Mouse (Mus musculus) midbrain, embryonic 16.5 days (tissue): ENCODE measurements around the gene Auh. TPM values are rescaled to one million over a fixed set of nuclear protein-coding genes. Genes with fewer than 3 reads are reported as not detected.

Experiments
- ATAC-seq: fragments of 200-750 bp; cut with Nextera tagmentation; 2 replicates; pipeline ENCODE4 v1.8.0; 2017; ENCODE audit warnings: moderate TSS enrichment
- H3K27ac ChIP-seq: fragments of 300-500 bp; sonication (generic); 2 replicates; pipeline ENCODE4 v1.5.1; 2014; ENCODE audit warnings: mild to moderate bottlenecking, low read length, mixed read lengths
- H3K27me3 ChIP-seq: fragments of 300-500 bp; sonication (generic); 2 replicates; pipeline ENCODE4 v1.6.1; 2014; ENCODE audit warnings: low read depth, low read length, mixed read lengths; ENCODE audit not compliant: control insufficient read depth, insufficient read depth
- H3K36me3 ChIP-seq: fragments of 300-500 bp; sonication (generic); 2 replicates; pipeline ENCODE4 v1.6.1; 2014; ENCODE audit warnings: mild to moderate bottlenecking, low read length, moderate library complexity, mixed read lengths; ENCODE audit not compliant: control insufficient read depth, insufficient read depth
- H3K4me1 ChIP-seq: fragments of 300-500 bp; sonication (generic); 2 replicates; pipeline ENCODE4 v1.6.1; 2014; ENCODE audit warnings: mild to moderate bottlenecking, low read length, mixed read lengths; ENCODE audit not compliant: control insufficient read depth, insufficient read depth
- H3K4me2 ChIP-seq: fragments of 300-500 bp; sonication (generic); 2 replicates; pipeline ENCODE4 v1.6.1; 2014; ENCODE audit warnings: mild to moderate bottlenecking, low read length, mixed read lengths
- H3K4me3 ChIP-seq: fragments of 300-500 bp; sonication (generic); 2 replicates; pipeline ENCODE4 v1.5.1; 2014; ENCODE audit warnings: low read depth, mild to moderate bottlenecking, low read length, moderate library complexity, mixed read lengths
- H3K9ac ChIP-seq: fragments of 300-500 bp; sonication (generic); 2 replicates; pipeline ENCODE4 v1.6.1; 2014; ENCODE audit warnings: low read depth, low read length, mixed read lengths
- H3K9me3 ChIP-seq: fragments of 300-500 bp; sonication (generic); replicated peaks from 2 replicates; pipeline ENCODE4 v1.6.1; 2014; ENCODE audit warnings: mild to moderate bottlenecking, low read length, mixed read lengths; ENCODE audit not compliant: control insufficient read depth, poor library complexity, severe bottlenecking
- WGBS: fragments of 180-500 bp; shearing (Covaris S2); extraction: QIAGEN DNeasy Blood & Tissue Kit; methylation state at CpG from one replicate; pipeline ENCODE4 v1.1.7; 2014; 5-methylcytosine and 5-hydroxymethylcytosine counted together
- polyA plus RNA-seq: library from polyadenylated mRNA; unstranded; fragments of >200 nt; fragmentation: Nextera tagmentation; extraction: Ambion mirVana; gene quantifications from 2 replicates; pipeline ENCODE4 v1.2.1, GENCODE M21; 2015

The Auh gene
- polyA plus RNA-seq, 1 experiment from 2014 or later, result 59.6 TPM

- Histone ChIP-seq H3K9me3 (no peaks in the 10 kb centered on the region), H3K27me3 (no peaks in the 10 kb centered on the region), H3K27ac (no peak overlapping the region), H3K4me3 (no peak overlapping the region), H3K9ac (no peak overlapping the region), H3K36me3 (peaks cover 10% of the 10 kb centered on the region), H3K4me1 (peaks cover 23% of the 10 kb centered on the region), H3K4me2 (no peak overlapping the region)
- ATAC-seq, result no peak
- WGBS, result 90% methylated on average over 3 of the region's 3 CpGs
Observed at GRCm38 (mm10) chr13:52972626-52973025, 43.1 kb upstream of the Auh start.

- H3K9ac ChIP-seq, result no peak overlapping the region
- 88% methylated on average over 6 of the region's 6 CpGs for WGBS
- ATAC-seq, result no peak
- peaks cover 22% of the 10 kb centered on the region for H3K36me3 ChIP-seq
- H3K27me3 ChIP-seq, result no peaks in the 10 kb centered on the region
- no peaks in the 10 kb centered on the region for H3K9me3 ChIP-seq
- no peak overlapping the region for H3K4me3 ChIP-seq
- no peak overlapping the region for H3K4me2 ChIP-seq
- no peak overlapping the region for H3K27ac ChIP-seq
- peaks cover 6% of the 10 kb centered on the region for H3K4me1 ChIP-seq
Observed at GRCm38 (mm10) chr13:52970876-52971275, 41.4 kb upstream of the Auh start.

- no peaks in the 10 kb centered on the region for H3K4me1 ChIP-seq
- no peak overlapping the region for H3K9ac ChIP-seq
- ATAC-seq, result no peak
- no peak overlapping the region for H3K4me2 ChIP-seq
- 95% methylated on average over 4 of the region's 4 CpGs for WGBS
- H3K27me3 ChIP-seq, result no peaks in the 10 kb centered on the region
- no peak overlapping the region for H3K4me3 ChIP-seq
- H3K9me3 ChIP-seq, result no peaks in the 10 kb centered on the region
- no peak overlapping the region for H3K27ac ChIP-seq
- peaks cover 18% of the 10 kb centered on the region for H3K36me3 ChIP-seq
Observed at GRCm38 (mm10) chr13:52962922-52963321, 33.4 kb upstream of the Auh start.

DNA sequence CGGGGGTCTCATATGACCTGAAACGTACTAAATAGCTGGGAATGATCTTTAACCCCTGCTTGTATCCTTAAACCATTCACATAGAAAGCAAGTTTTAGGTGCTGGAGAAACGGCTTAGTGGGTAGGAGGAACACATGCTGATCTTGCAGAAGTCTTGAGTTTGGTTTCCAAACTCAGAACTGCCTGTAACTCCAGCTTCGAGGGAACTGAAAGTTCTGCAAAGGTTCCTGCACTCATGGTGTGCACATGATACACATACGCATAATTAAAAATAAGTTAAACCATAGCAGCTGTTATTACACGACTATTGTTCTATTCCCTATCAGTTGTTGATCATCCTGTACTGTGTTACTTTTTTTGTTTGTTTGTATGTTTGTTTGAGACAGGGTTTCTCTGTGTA is 32.9 kb upstream of the Auh start:
- WGBS, result 90% methylated on average over 6 of the region's 6 CpGs
- H3K9ac ChIP-seq, result no peak overlapping the region
- peaks cover 12% of the 10 kb centered on the region for H3K36me3 ChIP-seq
- H3K4me1 ChIP-seq, result no peaks in the 10 kb centered on the region
- H3K4me3 ChIP-seq, result no peak overlapping the region
- no peak for ATAC-seq
- no peak overlapping the region for H3K27ac ChIP-seq
- no peaks in the 10 kb centered on the region for H3K9me3 ChIP-seq
- H3K27me3 ChIP-seq, result no peaks in the 10 kb centered on the region
- H3K4me2 ChIP-seq, result no peak overlapping the region

DNA sequence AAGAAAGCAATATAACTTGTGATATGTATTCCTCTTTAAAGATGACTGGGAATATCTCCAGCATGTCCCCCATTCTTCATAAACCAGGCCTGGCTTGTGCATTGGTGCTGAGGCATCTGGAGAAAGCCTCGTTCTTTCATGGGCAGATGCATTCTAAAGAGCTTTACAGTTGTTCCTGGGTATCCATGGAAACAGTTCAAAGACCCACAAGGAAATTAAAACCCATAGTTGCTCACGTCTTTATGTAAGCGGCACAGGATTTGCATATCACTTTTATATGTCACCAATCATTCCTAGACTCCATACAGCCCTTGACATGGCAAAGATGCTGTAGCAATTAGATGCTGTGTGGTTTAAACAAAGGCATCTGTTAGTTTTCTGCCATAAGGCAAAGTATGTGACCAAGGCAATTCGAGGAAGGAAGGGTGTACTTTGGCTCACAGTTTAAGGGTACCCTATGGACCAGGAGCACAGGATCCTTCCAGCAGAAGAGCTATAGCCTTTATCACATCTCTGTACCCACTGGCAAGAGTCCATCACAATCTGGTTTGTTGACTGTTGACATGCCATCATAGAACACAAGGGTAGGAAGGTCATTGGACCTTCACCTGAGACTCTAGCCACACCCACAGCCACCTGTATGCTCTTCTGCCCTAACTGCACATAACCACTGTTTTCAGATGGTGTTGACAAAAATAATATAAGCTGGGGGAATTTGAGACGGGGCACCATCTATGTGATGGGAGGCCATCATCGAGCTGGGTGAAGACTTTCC is 24.5 kb upstream of the Auh start:
- Histone ChIP-seq H3K27me3 (no peaks in the 10 kb centered on the region), H3K9me3 (no peaks in the 10 kb centered on the region), H3K9ac (no peak overlapping the region), H3K4me1 (no peaks in the 10 kb centered on the region), H3K4me3 (no peak overlapping the region), H3K4me2 (no peak overlapping the region), H3K36me3 (no peaks in the 10 kb centered on the region), H3K27ac (no peak overlapping the region)
- no peak for ATAC-seq
- WGBS, result 57% methylated on average over 6 of the region's 6 CpGs

DNA sequence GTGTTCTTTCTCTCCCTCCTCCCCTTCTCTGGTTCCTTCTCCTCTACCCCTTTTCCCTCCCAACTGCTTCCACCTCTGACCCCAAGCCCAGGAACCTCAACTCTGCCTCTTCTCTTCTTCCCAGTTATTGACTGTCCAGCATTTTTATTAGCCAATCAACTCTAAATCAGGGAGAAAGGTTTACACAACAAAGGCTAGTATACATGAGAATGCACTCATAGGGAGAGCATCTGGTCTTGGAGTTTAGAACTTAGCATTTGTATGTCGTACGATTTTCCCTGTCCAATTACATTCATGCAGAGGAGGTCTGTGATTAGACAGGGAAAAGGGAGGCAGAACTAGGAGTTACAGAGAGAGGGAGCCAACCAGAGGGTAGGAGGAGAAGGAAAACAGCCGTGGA is 19.7 kb upstream of the Auh start:
- Histone ChIP-seq H3K27me3 (no peaks in the 10 kb centered on the region), H3K4me1 (no peaks in the 10 kb centered on the region), H3K9ac (no peak overlapping the region), H3K4me2 (no peak overlapping the region), H3K4me3 (no peak overlapping the region), H3K27ac (no peak overlapping the region), H3K9me3 (no peaks in the 10 kb centered on the region), H3K36me3 (no peaks in the 10 kb centered on the region)
- 80% methylated on average over 3 of the region's 3 CpGs for WGBS
- ATAC-seq, result no peak

GRCm38 (mm10) chr13:52947545-52947944 is 18.1 kb upstream of the Auh start:
- no peak overlapping the region for H3K27ac ChIP-seq
- H3K9me3 ChIP-seq, result no peaks in the 10 kb centered on the region
- H3K27me3 ChIP-seq, result no peaks in the 10 kb centered on the region
- H3K36me3 ChIP-seq, result no peaks in the 10 kb centered on the region
- 74% methylated on average over 4 of the region's 4 CpGs for WGBS
- no peak overlapping the region for H3K4me2 ChIP-seq
- no peak overlapping the region for H3K4me3 ChIP-seq
- H3K4me1 ChIP-seq, result no peaks in the 10 kb centered on the region
- no peak for ATAC-seq
- H3K9ac ChIP-seq, result no peak overlapping the region

DNA sequence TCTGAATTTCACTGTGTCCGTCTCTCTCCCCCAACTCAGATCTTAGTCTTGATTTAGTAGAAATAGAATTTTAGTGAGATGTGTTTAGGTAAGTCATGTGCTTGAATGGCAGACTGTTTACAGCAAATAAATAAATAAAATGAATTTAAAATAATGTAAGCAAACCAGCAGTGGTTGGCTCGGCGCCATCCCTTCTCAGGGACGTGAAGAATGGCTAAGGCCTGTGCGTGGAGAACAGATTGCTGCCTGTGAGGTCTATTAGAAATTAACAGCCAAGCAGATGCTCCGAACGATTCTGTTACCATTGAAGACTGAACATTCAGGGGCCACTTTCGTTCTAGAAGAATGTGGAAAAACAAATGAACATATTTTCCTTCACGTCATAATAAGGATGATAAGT is 16.3 kb upstream of the Auh start:
- Histone ChIP-seq H3K4me2 (no peak overlapping the region), H3K4me3 (no peak overlapping the region), H3K36me3 (no peaks in the 10 kb centered on the region), H3K9ac (no peak overlapping the region), H3K4me1 (no peaks in the 10 kb centered on the region), H3K27ac (no peak overlapping the region), H3K9me3 (no peaks in the 10 kb centered on the region), H3K27me3 (no peaks in the 10 kb centered on the region)
- WGBS, result 76% methylated on average over 9 of the region's 9 CpGs
- ATAC-seq, result no peak

DNA sequence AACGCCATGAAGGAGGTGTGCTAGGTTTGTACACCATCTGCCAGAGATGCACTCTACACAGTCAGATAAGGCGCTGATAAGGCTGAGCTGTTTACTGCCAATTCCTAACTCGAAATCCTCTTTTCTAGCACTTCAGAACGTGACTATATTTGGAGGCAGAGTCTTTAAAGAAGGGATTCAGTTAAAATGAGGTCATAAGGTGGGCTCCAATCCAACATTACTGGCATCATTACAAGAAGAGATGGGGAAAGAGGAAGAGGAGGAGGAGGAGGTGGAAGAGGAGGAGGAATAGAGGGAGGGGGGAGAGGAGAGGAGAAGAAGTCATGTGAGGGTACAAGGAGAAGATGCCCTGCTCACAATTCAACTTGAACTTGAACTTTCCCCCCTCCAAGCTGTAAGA is 14.6 kb upstream of the Auh start:
- no peak for ATAC-seq
- Histone ChIP-seq H3K36me3 (no peaks in the 10 kb centered on the region), H3K9ac (no peak overlapping the region), H3K4me1 (no peaks in the 10 kb centered on the region), H3K9me3 (no peaks in the 10 kb centered on the region), H3K4me2 (no peak overlapping the region), H3K27me3 (no peaks in the 10 kb centered on the region), H3K4me3 (no peak overlapping the region), H3K27ac (no peak overlapping the region)
- WGBS, result 73% methylated on average over 4 of the region's 4 CpGs
